Mouse (Mus musculus): ENCODE data around the gene Lypd3.

Gene Lypd3

DNA sequence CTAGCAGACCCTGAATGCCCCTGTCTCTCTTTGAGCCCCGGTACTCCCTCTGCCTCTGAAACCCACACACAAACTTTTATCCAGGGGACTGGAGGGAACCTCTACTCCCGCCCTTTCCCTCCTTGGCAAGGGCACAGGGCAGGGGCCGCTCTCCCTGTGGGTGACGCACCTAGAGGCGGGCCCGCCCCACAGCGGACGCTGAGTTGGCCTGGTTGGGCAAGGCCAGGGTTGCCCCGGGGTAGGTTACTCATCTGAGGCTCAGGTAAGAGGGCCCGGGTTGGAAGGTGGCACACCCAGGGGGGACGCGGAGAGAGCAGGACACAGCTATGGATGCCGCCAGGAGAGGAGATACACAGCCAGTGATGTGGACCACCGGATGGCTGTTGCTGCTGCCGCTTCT is at the start of gene Lypd3:
Gene Lypd3 (plus strand): TSS at position 287 of the 400 bp plus-strand sequence.
- DNase-seq (ENCODE audit: low read depth), result no peak

DNA sequence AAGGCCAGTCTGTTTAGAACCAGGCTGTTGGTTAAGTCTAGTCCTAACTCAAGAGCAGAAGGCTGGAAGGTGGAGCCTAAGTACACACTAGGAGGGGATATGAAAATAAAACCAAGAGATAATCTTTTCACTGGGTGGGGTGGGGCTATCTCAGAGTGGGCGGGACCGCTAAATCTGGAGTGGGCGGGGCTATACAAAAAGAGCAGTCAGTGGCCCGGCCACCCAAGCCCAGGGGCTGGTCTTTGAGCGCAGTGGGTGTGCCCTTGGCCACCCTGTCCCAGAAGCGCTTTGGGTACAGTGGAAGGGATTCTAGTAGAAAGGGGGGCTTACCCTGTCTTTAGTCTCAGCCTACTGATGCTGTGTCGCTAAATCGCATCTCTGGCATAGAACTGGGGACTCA is 49.5 kb upstream of the Lypd3 start:
- no peak for DNase-seq (ENCODE audit: low read depth)

DNA sequence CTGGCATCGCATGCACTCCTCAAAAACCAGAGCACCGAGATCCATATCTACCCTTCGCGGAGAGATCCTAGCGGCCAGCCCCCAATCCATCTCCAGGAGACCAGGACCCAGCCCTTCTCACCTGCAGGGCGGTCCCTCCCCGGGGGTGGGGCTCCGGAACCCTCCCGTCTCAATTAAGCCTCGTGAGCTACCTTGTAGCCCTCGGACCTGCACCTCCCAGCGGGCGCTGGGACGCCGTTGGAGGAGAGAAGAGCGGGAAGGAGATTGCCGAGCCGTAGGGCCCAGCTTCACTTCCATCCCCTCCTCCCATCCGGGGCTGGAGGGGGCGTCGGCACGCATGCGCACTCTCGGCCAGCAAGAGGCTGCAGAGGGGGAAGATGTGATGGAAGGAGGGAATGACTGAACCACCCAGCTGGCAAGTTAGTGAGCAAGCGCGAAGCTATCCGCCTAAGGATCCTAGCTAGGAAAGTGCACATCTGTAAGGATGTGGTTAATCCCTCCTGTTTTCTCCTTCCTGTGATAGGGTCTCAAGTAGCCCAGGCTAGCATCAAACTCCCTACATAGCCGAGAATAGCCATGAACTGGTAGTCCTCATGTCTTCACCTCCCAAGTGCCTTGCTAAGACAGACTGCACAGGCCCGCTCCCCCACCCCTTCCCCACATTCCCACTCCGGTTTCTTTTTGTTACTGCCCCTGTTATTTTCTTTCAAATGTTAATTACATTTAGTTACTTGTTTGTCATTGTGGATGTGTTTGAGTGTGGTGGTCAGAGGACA is 48.8 kb upstream of the Lypd3 start, which contains the start of the genes Ethe1 and Zfp575:
Gene Ethe1 (plus strand): TSS at position 214 of the 776 bp plus-strand sequence.
Gene Zfp575 (minus strand): TSS at position 312 of the 776 bp plus-strand sequence.
- DNase-seq (ENCODE audit: low read depth), result no peak

DNA sequence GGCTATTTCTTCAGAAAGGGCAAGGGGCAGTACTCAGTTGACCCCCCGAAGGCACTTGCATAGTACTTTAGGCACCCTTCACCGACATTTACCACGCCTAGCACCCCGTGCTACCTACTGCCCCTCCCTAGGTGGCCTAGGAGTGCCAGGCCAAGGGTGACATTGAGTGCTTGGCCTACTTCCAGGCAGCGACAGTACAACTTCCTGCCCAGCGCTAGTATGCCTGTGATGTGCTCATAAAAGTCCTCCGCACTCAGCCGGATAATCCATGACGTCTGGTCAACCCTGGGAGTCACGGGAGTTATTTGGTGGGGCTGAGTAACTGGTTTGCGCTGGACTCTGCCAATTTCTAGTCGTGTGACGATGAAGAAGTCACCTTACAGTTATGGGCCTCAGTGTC is 48.0 kb upstream of the Lypd3 start:
- DNase-seq (ENCODE audit: low read depth), result peak; percentile 59

GRCm38 (mm10) chr7:24591735-24592134 is 44.6 kb upstream of the Lypd3 start:
- peak; percentile 50 for DNase-seq (ENCODE audit: low read depth)

GRCm38 (mm10) chr7:24592163-24592562 is 44.2 kb upstream of the Lypd3 start:
- DNase-seq (ENCODE audit: low read depth), result no peak

DNA sequence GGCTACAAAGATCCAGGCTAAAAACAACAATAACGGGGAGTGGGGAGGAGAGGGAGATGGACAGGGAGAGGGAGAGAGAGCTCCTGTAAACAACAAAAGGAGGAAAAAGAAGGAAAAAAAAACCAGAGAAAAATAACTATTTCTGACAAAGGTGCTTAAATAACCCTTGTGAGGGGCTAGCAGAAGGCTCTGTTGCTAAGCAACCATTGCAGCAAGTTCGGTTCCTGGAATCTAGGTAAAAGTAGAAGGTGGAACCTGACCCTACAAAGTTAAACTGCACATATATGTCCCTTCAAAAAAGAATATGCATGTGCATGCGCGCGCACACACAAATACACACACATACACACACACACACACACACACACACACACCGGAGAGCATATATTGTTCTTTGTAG is 43.6 kb upstream of the Lypd3 start:
- DNase-seq (ENCODE audit: low read depth), result no peak

GRCm38 (mm10) chr7:24593621-24594308 is 42.6 kb upstream of the Lypd3 start:
- DNase-seq (ENCODE audit: low read depth), result peak; percentile 78

DNA sequence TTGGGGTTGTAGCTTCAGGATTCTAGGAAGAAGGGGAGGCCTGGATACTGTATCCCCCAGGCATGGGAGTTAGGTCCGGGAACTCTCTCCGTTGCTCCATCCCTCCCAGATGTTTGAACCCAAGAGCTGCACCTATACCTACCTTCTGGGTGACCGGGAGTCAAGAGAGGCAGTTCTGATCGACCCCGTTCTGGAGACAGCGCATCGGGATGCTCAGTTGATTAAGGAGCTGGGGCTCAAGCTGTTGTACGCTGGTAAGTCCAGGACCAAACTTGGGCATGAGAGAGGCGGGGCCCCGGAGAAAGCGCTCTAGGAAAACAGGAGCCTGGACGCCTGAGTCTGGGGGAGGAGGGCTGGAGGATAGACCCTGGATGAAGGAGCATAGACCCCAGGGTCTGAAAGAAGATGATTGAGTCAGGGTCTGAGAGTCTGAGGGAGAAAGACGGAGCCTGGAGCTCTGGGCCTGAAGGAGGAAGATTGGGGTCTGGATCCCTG is 42.0 kb upstream of the Lypd3 start:
- DNase-seq (ENCODE audit: low read depth), result no peak

DNA sequence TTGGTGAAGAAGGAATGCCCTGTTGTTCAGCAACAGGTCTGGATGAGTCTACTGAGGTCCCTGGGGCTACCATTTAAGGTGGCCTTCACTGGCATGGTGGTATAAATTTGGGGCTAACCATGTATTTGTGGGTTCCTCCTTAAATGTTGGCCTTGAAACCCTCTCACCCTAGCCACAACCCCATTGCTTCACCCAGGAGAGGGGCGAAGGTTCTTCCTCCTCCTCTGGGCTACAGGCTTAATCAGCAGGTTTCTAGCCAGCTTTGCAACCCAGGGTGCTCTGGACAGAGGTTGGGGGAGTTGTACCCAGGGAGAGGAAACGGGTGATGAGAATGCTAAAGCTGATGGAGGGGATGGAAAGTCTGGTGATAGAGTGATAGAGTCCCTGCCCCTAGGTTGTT is 40.9 kb upstream of the Lypd3 start:
- peak; percentile 81 for DNase-seq (ENCODE audit: low read depth)

DNA sequence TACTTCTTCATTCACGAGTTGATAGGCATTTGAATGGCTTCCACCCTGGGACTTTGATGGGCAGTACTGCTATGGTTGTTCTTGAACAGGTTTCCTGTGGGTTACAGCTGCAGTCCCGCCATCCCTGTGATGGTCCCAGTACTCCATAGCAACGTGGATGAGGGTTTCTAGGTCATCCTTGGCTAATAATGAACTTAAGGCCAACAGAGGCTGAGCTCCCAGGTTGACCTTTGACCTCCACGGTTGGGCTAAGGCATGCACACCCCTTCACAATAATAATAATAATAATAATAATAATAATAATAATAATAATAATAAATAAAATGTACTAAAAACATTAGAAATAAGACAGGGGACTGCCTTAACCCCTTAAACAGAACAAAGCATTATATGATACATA is 38.2 kb upstream of the Lypd3 start:
- no peak for DNase-seq (ENCODE audit: low read depth)

DNA sequence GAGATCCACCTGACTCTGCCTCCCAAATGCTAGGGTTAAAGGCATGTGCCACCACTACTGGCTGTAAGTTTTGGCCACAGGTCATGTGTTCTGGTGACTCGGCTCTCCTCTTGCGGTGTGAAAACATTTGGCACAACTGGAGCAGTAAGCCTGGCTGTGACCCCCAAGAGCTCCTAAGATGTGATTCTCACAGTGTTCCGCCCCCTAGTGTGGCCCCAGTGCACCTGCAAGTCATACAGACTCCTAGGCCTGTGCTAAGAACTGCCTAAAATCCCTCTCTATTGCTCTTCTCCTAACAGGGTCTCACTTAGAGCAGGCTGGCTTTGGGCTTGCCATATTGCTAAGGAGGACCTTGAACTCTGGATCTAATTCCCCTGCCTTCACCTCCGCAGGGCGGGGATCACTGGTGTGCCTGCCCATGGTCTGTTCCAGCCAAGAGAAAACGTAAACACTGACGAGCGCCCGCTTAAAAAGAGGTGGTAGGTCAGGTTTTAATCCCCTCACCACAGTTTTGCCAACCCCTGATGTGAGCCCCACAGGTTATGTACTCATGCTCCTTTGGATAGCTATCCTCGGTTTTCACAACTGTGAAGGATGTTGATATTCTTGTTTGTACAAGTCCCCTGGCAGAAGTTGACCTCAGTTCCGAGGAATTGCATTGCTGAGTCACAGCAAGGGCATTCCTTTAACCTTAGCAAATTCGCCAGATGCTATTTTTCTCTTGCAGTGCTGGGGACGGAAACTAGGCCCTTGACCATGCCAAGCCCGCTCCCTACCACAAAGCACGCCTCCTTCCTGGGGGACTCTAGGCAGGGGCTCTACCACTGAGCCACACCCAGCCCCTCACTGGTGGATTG is 36.9 kb upstream of the Lypd3 start:
- peak; percentile 51 for DNase-seq (ENCODE audit: low read depth)

DNA sequence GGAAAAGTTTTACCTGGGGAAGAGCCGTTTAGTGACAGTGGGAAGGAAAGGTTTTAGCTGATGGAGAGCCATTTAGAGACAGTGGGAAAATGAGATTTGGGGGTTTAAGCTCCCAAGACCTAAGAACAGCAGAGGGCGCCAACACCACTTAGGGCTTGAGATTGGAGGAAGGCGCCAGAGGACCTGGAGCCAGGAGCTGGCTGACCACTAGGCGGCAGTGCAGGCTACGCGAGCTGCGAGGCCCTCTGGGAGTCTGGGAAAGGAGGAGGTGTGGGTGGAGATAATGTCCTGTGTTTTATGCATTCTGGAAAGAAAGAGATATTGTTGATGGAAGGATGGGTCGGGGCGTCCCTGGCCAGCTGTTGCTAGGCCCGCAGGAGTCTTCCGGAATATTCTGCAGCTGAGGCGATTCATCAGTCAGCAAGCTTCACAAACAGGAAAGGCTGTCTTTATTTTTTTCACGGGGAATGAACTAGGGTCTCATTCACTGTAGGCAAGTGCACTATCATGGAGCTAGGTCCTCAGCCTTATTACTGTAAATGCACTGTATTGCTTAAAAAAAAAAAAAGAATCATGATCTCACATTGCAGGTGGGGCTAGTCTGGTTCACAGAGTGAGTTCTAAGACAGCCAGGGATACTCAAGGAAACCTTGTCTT is 35.3 kb upstream of the Lypd3 start:
- peak; percentile 94 for DNase-seq (ENCODE audit: low read depth)

DNA sequence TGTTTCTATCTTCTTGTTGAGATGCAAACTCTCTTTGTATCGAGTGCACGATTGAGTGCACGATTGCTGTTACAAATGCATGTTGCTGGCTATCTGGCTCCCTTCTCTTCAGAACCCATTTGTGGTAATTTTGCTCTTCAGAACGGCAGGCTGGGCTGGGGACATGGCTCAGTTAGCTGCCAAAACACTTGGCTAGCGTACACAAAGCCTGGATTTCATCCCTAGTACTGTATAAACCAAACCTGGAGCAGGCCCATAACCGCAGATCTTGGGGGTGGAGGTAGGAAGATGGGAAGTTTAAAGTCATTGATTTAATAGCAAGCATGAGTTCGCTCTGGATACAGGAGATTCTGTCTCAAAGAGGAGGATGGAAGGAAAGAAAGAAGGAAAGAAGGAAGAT is 30.8 kb upstream of the Lypd3 start:
- no peak for DNase-seq (ENCODE audit: low read depth)

GRCm38 (mm10) chr7:24606046-24606445 is 30.3 kb upstream of the Lypd3 start:
- DNase-seq (ENCODE audit: low read depth), result no peak

DNA sequence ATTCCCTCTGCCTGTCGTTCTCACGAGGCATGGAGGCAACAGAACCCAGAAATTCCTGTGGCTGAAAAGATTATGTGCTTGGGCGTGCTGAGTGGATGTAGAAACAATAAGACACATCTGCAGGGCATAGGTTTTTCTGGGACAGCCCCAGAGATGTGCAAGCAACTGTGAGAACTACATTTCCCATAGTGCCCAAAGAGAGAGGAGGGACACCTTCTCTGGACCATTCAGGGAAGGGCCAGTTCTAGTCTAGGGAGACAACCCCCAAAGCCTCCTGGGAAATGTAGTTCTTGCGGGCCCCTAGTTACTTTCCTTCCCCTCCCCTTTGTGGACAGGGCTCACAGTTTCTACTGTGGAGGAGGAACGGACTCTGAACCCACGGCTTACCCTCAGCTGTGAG is 28.3 kb upstream of the Lypd3 start:
- peak; percentile 47 for DNase-seq (ENCODE audit: low read depth)

GRCm38 (mm10) chr7:24608561-24608960 is 27.8 kb upstream of the Lypd3 start:
- no peak for DNase-seq (ENCODE audit: low read depth)

DNA sequence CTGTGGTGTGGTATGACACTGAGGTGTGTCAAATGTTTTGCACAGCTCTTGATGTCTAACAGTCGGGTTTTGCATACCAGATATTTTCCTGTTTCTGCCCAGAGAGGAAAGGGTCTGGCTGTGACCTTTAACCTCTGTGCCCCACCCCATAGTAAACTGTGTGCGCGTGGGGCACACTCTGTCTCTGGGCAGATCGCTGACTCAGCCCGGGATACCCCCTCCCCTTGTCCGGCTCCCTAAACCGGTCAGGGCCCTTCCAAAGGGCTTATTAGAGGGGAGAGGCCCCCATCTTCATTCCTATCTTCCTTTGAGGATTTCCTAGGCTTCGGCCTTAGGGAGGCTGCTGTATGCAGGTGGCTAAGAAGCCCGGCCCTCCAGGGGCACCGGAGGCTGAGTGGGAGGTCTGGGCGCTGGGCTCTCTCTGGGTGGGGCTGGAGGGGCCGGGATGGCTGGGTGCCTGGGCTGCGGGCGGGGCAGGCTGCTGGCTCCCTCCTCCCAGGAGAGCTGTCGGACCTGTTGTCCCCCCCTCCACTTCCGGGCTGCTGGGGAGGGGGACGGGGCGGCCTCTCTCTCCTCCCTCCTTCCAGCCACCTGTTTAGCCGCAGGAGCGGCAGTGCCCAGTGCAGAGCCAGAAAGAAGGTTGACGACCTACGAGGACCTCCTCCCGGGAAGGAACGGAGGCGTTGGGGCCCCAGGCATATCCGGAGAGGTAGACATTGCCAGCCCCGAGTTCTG is 26.0 kb upstream of the Lypd3 start, which contains the start of gene Phldb3:
Gene Phldb3 (plus strand): TSS at position 620 of the 735 bp plus-strand sequence.
- no peak for DNase-seq (ENCODE audit: low read depth)

DNA sequence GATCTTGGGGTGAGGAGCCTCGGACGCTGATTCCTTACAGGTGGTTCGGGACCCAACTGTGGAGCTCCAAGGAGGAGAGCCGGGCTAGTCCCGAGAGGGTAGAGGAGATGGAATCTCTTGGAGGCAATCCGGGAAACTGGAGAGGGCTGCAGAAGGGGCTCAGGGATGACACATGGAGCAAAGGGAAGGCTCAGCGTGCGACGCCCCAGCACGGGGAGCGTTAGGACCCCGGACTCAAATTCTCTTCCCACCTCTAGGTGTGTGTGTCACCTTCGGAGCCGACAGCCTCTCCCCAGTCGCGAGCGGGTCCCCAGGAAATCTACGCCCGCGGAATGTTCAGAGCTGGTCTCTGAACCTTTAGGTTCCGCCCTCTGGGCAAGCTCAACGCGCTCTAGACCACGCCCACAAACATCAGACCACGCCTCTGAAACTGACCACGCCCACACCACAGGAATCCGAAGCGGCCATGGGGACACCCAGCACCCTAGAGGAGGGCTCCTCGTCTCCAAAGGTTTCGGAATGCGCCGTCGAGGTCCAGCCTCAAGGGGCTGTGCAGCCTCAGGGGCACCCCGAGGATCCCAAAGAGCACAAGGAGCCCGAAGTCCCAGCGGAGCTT is 25.4 kb upstream of the Lypd3 start:
- DNase-seq (ENCODE audit: low read depth), result no peak

DNA sequence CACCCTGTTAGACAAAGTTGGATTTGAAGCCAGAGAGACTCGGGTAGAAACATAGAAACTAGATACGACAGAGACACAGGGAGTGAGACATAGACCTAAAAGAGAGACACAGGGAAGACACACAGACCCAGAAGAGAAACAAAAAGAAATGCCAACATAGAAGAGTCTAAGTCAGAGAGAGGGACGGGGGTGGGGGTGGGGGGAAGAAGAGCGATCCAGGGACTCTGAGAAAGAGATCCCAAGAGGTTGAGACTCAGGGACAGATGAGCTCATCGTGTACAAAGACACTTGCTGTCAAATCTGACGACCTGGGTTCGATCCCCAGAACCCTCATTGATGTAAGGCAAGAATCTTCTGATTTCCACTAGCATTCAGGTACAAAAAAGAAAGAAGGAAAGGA is 24.6 kb upstream of the Lypd3 start:
- no peak for DNase-seq (ENCODE audit: low read depth)
